Mouse (Mus musculus) midbrain, postnatal 0 days (tissue): ENCODE measurements around the gene E2f3. TPM values are rescaled to one million over a fixed set of nuclear protein-coding genes. Genes with fewer than 3 reads are reported as not detected.

Source experiments
- ATAC-seq: fragments of 200-750 bp; cut with Nextera tagmentation; 2 replicates; pipeline ENCODE4 v1.8.0; 2017; ENCODE audit warnings: moderate number of reproducible peaks, mild to moderate bottlenecking, moderate TSS enrichment, moderate library complexity; ENCODE audit not compliant: low FRiP score
- DNase-seq: peaks from one replicate; pipeline ENCODE4 v3.0.0-alpha.2; 2015; ENCODE audit warnings: low spot score
- H3K27ac ChIP-seq: fragments of 300-500 bp; sonication (generic); 2 replicates; pipeline ENCODE4 v1.5.1; 2014; ENCODE audit warnings: low read depth, mild to moderate bottlenecking, low read length, mixed read lengths
- H3K27me3 ChIP-seq: fragments of 300-500 bp; sonication (generic); 2 replicates; pipeline ENCODE4 v1.6.1; 2014; ENCODE audit warnings: low read length, control low read depth, mixed read lengths; ENCODE audit not compliant: insufficient read depth
- H3K36me3 ChIP-seq: fragments of 300-500 bp; sonication (generic); 2 replicates; pipeline ENCODE4 v1.6.1; 2014; ENCODE audit warnings: low read length, control low read depth, mixed read lengths; ENCODE audit not compliant: insufficient read depth
- H3K4me1 ChIP-seq: fragments of 300-500 bp; sonication (generic); 2 replicates; pipeline ENCODE4 v1.6.1; 2014; ENCODE audit warnings: mild to moderate bottlenecking, control low read depth, antibody characterized with exemption, low read length, mixed read lengths; ENCODE audit not compliant: insufficient read depth
- H3K4me2 ChIP-seq: fragments of 300-500 bp; sonication (generic); 2 replicates; pipeline ENCODE4 v1.6.1; 2014; ENCODE audit warnings: low read depth, mild to moderate bottlenecking, low read length, mixed read lengths; ENCODE audit not compliant: poor library complexity, severe bottlenecking
- H3K4me3 ChIP-seq: fragments of 300-500 bp; sonication (generic); 2 replicates; pipeline ENCODE4 v1.5.1; 2014; ENCODE audit warnings: low read depth, mild to moderate bottlenecking, low read length, moderate library complexity
- H3K9ac ChIP-seq: fragments of 300-500 bp; sonication (generic); replicated peaks from 2 replicates; pipeline ENCODE4 v1.6.1; 2014; ENCODE audit warnings: mild to moderate bottlenecking, low read length, moderate library complexity, mixed read lengths; ENCODE audit not compliant: poor library complexity, severe bottlenecking
- H3K9me3 ChIP-seq: fragments of 300-500 bp; sonication (generic); 2 replicates; pipeline ENCODE4 v1.6.1; 2016; ENCODE audit warnings: low read length, control low read depth
- CTCF ChIP-seq: IDR thresholded peaks from 2 replicates; pipeline ENCODE4 v1.5.1; 2016; ENCODE audit warnings: antibody characterized with exemption, mild to moderate bottlenecking
- WGBS: fragments of 180-500 bp; shearing (Covaris S2); extraction: QIAGEN DNeasy Blood & Tissue Kit; methylation state at CpG from one replicate; pipeline ENCODE4 v1.1.7; 2014; 5-methylcytosine and 5-hydroxymethylcytosine counted together
- polyA plus RNA-seq: library from polyadenylated mRNA; unstranded; fragments of >200 nt; fragmentation: Nextera tagmentation; extraction: Ambion mirVana; gene quantifications from 2 replicates; pipeline ENCODE4 v1.2.1, GENCODE M21; 2015
- total RNA-seq: library from RNA; depleted of rRNA; stranded (reverse); fragments of >200 nt; gene quantifications from 2 replicates; pipeline ENCODE4 v1.2.3, GENCODE M21; 2014

E2f3 gene
- total and polyA plus RNA-seq, 2 experiments from 2014 or later = 2.9 to 9.2 TPM

DNA sequence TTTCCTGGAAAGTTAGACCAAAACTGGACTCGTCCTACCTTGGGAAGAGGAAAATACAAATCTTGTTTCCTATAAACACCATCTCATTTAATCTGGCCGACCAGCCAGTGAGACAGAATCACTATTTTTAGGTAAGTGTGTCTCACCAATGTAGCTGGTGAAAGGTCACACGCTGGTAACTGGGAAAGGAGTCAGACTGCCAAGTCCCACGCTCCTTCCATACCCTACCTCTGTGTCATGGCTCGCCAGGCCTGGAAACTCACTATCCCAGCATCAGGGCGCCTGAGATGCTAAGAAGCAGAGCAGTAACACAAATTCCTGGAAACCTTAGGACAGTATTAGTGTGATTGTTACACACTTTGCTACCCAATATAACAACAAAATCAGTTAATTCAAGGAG lies 12.3 kb downstream of the E2f3 start:
- H3K36me3 ChIP-seq = no peaks in the 10 kb centered on the region
- no peak for TF ChIP-seq CTCF
- ATAC-seq (no peak), DNase-seq (no peak)
- no peaks in the 10 kb centered on the region for H3K9me3 ChIP-seq
- no peaks in the 10 kb centered on the region for H3K27me3 ChIP-seq
- H3K4me1 ChIP-seq = no peaks in the 10 kb centered on the region
- H3K9ac ChIP-seq = no peak overlapping the region
- H3K27ac ChIP-seq = no peak overlapping the region
- H3K4me2 ChIP-seq = no peak overlapping the region
- 97% methylated on average over 6 of the region's 6 CpGs for WGBS
- H3K4me3 ChIP-seq = no peak overlapping the region

DNA sequence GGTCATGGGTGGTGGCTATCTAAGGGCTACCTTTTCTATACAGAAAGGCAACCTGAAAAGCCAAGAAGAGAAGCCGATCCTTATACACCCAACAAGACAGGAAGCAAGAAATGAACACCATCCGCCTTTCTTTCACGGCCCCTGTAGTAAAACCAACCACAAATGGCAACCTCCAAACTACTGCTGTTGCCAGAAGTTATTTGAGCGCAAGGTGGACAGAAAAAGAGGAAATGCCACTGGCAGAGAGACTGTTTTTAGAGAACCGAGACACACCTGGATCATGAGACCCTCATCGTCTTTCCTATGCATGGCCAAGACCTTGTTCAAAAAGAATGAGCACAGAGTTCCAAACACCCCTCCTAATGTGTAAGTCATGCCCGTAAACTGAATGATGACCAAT lies 15.5 kb downstream of the E2f3 start:
- H3K36me3 ChIP-seq = no peaks in the 10 kb centered on the region
- no peak overlapping the region for H3K27ac ChIP-seq
- no peak overlapping the region for H3K4me2 ChIP-seq
- ATAC-seq (no peak), DNase-seq (no peak)
- H3K4me1 ChIP-seq = no peaks in the 10 kb centered on the region
- no peaks in the 10 kb centered on the region for H3K27me3 ChIP-seq
- H3K9me3 ChIP-seq = peaks cover 3% of the 10 kb centered on the region; the same call in 1 of the 2 replicates
- no peak for TF ChIP-seq CTCF
- no peak overlapping the region for H3K9ac ChIP-seq
- WGBS = 94% methylated on average over 7 of the region's 7 CpGs
- no peak overlapping the region for H3K4me3 ChIP-seq

DNA sequence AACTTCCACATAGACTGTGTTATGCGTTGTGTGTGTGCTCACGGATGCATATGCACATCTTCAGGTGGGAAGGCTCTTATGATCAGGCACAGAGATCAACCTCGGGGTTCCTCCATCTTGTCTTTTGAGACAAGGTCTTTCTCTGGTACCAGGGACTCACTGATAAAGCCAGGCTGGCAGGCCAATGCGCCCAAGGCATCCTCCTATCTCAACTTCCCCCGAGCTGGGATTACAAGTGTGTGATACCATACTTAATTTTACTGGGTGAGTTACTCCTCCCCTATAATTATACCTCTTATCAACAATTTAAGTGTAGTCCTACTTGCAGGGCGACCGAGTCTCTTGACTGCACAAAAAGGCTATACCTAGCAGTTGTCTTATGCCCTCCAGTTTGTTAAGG lies 17.2 kb downstream of the E2f3 start:
- ATAC-seq (no peak), DNase-seq (no peak)
- no peak overlapping the region for H3K4me3 ChIP-seq
- H3K27ac ChIP-seq = no peak overlapping the region
- 93% methylated on average over 7 of the region's 7 CpGs for WGBS
- H3K9me3 ChIP-seq = peaks cover 3% of the 10 kb centered on the region; the same call in 1 of the 2 replicates
- no peaks in the 10 kb centered on the region for H3K27me3 ChIP-seq
- TF ChIP-seq CTCF = no peak
- no peak overlapping the region for H3K4me2 ChIP-seq
- H3K9ac ChIP-seq = no peak overlapping the region
- H3K36me3 ChIP-seq = no peaks in the 10 kb centered on the region
- H3K4me1 ChIP-seq = no peaks in the 10 kb centered on the region

DNA sequence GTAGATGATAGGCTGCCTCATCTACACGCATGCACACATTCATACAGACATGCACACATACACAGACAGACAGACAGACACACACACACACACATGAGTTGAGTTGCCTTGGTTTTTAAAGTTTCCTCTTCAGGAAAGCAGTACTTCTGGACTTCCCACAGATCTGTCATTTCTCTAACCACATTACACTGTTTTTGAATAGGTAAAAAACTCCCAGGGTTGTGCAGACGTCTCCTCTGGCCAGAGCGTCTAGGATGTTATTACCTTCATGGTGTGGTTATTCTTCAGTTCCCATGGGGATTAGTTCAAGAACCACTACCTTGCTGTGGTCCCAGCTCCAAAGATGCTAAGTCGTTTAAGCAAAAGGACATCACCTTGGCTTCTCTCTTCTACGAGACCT lies 18.5 kb downstream of the E2f3 start:
- ATAC-seq (no peak), DNase-seq (no peak)
- WGBS = 95% methylated on average over 5 of the region's 5 CpGs
- H3K27me3 ChIP-seq = no peaks in the 10 kb centered on the region
- H3K4me1 ChIP-seq = no peaks in the 10 kb centered on the region
- H3K9ac ChIP-seq = no peak overlapping the region
- H3K27ac ChIP-seq = no peak overlapping the region
- no peak overlapping the region for H3K4me2 ChIP-seq
- H3K4me3 ChIP-seq = no peak overlapping the region
- no peaks in the 10 kb centered on the region for H3K36me3 ChIP-seq
- peaks cover 3% of the 10 kb centered on the region; the same call in 1 of the 2 replicates for H3K9me3 ChIP-seq
- TF ChIP-seq CTCF = no peak

DNA sequence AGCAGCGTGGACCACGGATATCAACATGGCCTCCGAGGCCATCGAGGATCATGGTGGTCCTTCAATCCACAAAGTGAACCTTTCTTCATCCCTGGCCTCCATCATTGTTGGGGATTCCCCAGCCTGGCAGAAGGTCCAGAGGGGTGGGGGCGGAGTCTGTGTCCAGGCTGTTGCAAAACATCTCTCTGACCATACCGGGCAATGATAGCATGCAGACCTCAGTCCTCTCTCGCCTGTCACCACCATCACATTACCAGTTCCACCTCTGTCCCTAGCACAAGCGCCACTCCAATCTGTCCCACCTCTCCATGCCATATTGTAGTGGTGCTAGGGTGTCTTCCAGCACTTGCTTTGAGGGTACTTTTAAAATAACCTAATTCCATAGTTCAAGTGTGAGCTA lies 18.9 kb downstream of the E2f3 start:
- WGBS = 99% methylated on average over 8 of the region's 8 CpGs
- H3K9me3 ChIP-seq = peaks cover 3% of the 10 kb centered on the region; the same call in 1 of the 2 replicates
- no peak overlapping the region for H3K4me3 ChIP-seq
- H3K4me1 ChIP-seq = no peaks in the 10 kb centered on the region
- H3K27ac ChIP-seq = no peak overlapping the region
- no peaks in the 10 kb centered on the region for H3K27me3 ChIP-seq
- TF ChIP-seq CTCF = no peak
- no peak overlapping the region for H3K9ac ChIP-seq
- H3K36me3 ChIP-seq = no peaks in the 10 kb centered on the region
- DNase-seq (no peak), ATAC-seq (no peak)
- no peak overlapping the region for H3K4me2 ChIP-seq

DNA sequence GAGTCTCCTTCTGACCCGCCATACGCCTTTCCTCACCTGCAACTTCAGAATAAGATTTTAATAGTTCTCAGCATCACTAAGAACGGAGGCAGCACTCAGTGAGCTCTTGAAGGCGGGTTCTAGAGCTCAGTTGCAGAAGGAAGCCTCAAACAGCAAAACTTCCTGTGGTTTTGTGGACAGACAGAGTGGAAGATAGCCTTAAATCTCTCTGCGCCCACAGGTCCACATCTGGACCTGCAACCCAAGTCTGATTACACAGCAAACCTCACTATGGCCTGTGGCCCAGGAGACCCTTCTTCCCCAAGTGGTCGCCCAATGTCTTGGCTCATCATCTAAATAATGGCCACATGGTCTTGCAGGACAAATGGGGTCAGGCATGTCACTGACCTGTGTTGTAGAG lies 21.8 kb downstream of the E2f3 start:
- DNase-seq (no peak), ATAC-seq (no peak)
- WGBS = 96% methylated on average over 6 of the region's 6 CpGs
- no peak for TF ChIP-seq CTCF
- Histone ChIP-seq H3K4me2 (no peak overlapping the region), H3K36me3 (no peaks in the 10 kb centered on the region), H3K27ac (no peak overlapping the region), H3K27me3 (no peaks in the 10 kb centered on the region), H3K4me1 (no peaks in the 10 kb centered on the region), H3K9ac (no peak overlapping the region), H3K4me3 (no peak overlapping the region), H3K9me3 (peaks cover 3% of the 10 kb centered on the region; the same call in 1 of the 2 replicates)
